9 mouse cellular contexts compared by ENCODE assay signal in genomic region chr1:36309498-36309901, GRCm38 (mm10). TPM values are rescaled to one million over a fixed set of nuclear protein-coding genes. Genes with fewer than 3 reads are reported as not detected.
DNase-seq lines count a peak whose midpoint lies in the region; ATAC-seq and TF ChIP-seq lines count a peak whose summit lies in the region.
"Had no signal": no experiment of that assay in that cellular context is flagged by ENCODE, and none has a peak within 500 bp of the region (broad histone marks: within the 10 kb centered on the region; RNA-seq: fewer than 3 reads in every experiment).

No protein-coding gene starts in this region.

- no peak for TF ChIP-seq CTCF in kidney, adult 2 months (conservative IDR thresholded peaks at IDR 0.05; ENCODE audit: insufficient read depth, insufficient read length, low read depth, low read length)
- TF ChIP-seq CTCF in intestine, postnatal 0 days (IDR thresholded peaks at IDR 0.05; ENCODE audit: low read depth), result no peak
- no peak for TF ChIP-seq CTCF in lung, postnatal 0 days (IDR thresholded peaks at IDR 0.05)

- no peak for TF ChIP-seq POLR2A in kidney, adult 2 months (IDR thresholded peaks at IDR 0.05; ENCODE audit: low read depth, low read length)

- no peaks in the 10 kb centered on the region for H3K9me3 ChIP-seq in intestine, postnatal 0 days (ENCODE audit: control insufficient read depth)
- no peaks in the 10 kb centered on the region for H3K9me3 ChIP-seq in lung, postnatal 0 days (ENCODE audit: low read length)
- H3K9me3 ChIP-seq: midbrain, embryonic 12.5 days had no signal

- peak overlapping the region; percentile 92; the same call in 1 of the 2 replicates for H3K4me2 ChIP-seq in intestine, postnatal 0 days (replicated peaks; ENCODE audit: low read depth)
- H3K4me2 ChIP-seq in lung, postnatal 0 days (replicated peaks; ENCODE audit: low read depth, low read length), result peak overlapping the region; percentile 68

- no peaks in the 10 kb centered on the region for H3K27me3 ChIP-seq in kidney, adult 2 months (replicated peaks; ENCODE audit: control insufficient read depth, insufficient read depth, low read length)
- no peaks in the 10 kb centered on the region; the same call in 1 of the 2 replicates for H3K27me3 ChIP-seq in intestine, postnatal 0 days (replicated peaks; ENCODE audit: control insufficient read depth, insufficient read depth, low read length)
- H3K27me3 ChIP-seq in lung, postnatal 0 days (replicated peaks; ENCODE audit: insufficient read depth, low read length), result no peaks in the 10 kb centered on the region

- H3K4me1 ChIP-seq in kidney, adult 2 months (ENCODE audit: control insufficient read depth, insufficient read depth, low read length), result peaks cover 4% of the 10 kb centered on the region
- no peaks in the 10 kb centered on the region for H3K4me1 ChIP-seq in intestine, postnatal 0 days (replicated peaks; ENCODE audit: control insufficient read depth, insufficient read depth, low read length)
- peaks cover 4% of the 10 kb centered on the region; the same call in 1 of the 2 replicates for H3K4me1 ChIP-seq in lung, postnatal 0 days (ENCODE audit: insufficient read depth, low read depth, low read length)

- 41% methylated on average over 3 of the region's 3 CpGs for WGBS in kidney, adult 2 months
- 40% methylated on average over 3 of the region's 3 CpGs for WGBS in intestine, postnatal 0 days
- 20% methylated on average over 3 of the region's 3 CpGs for WGBS in lung, postnatal 0 days

- peak; percentile 15; the same call in 1 of the 2 replicates for TF ChIP-seq EP300 in lung, postnatal 0 days (IDR thresholded peaks at IDR 0.05)

- peak; percentile 25 for DNase-seq in kidney, adult 2 months
- DNase-seq in kidney, adult 18-20 months, result no peak
- DNase-seq in NIH3T3 (ENCODE audit: low read depth), result peak; percentile 42
- DNase-seq in frontal cortex, postnatal 10 days (ENCODE audit: low spot score in 2 of 2), result peak; percentile 42 to 62
- peak; percentile 79 for DNase-seq in lung, postnatal 0 days (ENCODE audit: low spot score)
- peak; percentile 69 to 70 for DNase-seq in spleen, postnatal 36 days (ENCODE audit: low spot score in 2 of 2)

- H3K4me3 ChIP-seq in kidney, adult 2 months (ENCODE audit: insufficient read depth, low read depth, low read length), result no peak overlapping the region
- H3K4me3 ChIP-seq in intestine, postnatal 0 days (ENCODE audit: low read depth, low read length), result no peak overlapping the region
- peak overlapping the region; percentile 72; the same call in 1 of the 2 replicates for H3K4me3 ChIP-seq in lung, postnatal 0 days (ENCODE audit: low read depth, low read length)
- H3K4me3 ChIP-seq: midbrain, embryonic 12.5 days had no signal

- no peak overlapping the region for H3K9ac ChIP-seq in intestine, postnatal 0 days (ENCODE audit: low read depth, low read length)
- H3K9ac ChIP-seq in lung, postnatal 0 days (replicated peaks; ENCODE audit: low read depth), result peak overlapping the region; percentile 26; the same call in 1 of the 2 replicates
- H3K9ac ChIP-seq: midbrain, embryonic 12.5 days had no signal

- no peak overlapping the region for H3K27ac ChIP-seq in kidney, adult 2 months (ENCODE audit: insufficient read depth, low read depth, low read length)
- no peak overlapping the region for H3K27ac ChIP-seq in intestine, postnatal 0 days (ENCODE audit: low read depth, low read length)
- no peak overlapping the region for H3K27ac ChIP-seq in lung, postnatal 0 days (ENCODE audit: low read length)
- H3K27ac ChIP-seq: midbrain, embryonic 12.5 days had no signal

- no peaks in the 10 kb centered on the region for H3K36me3 ChIP-seq in kidney, adult 2 months (ENCODE audit: control insufficient read depth, insufficient read depth, low read length)
- H3K36me3 ChIP-seq in intestine, postnatal 0 days (ENCODE audit: control insufficient read depth, insufficient read depth), result no peaks in the 10 kb centered on the region
- H3K36me3 ChIP-seq in lung, postnatal 0 days (ENCODE audit: insufficient read depth, low read length), result no peaks in the 10 kb centered on the region
- H3K36me3 ChIP-seq: midbrain, embryonic 12.5 days had no signal

- no peak for ATAC-seq in intestine, postnatal 0 days
- ATAC-seq in lung, postnatal 0 days, result peak; percentile 22
- no peak for ATAC-seq in erythroblast, adult 5-6 weeks (replicated peaks; ENCODE audit: low FRiP score, poor library complexity, severe bottlenecking)

RNA-seq across cellular contexts. Expression of gene Arid5a, which starts 2.0 kb away (rescaled TPM):
- polyA plus RNA-seq in kidney, adult 2 months (2012; rRNA removed), result 3.3 and 4.5 TPM in 2 replicates
- 3.6 and 3.7 TPM in 2 replicates for polyA plus RNA-seq in intestine, postnatal 0 days (2015; fragmentation: Nextera tagmentation; extraction: Ambion mirVana)
- 14.9 and 15.3 TPM in 2 replicates for polyA plus RNA-seq in lung, postnatal 0 days (2015; fragmentation: Nextera tagmentation; extraction: Ambion mirVana)
- 2.3 and 5.6 TPM in 2 replicates for total RNA-seq in erythroblast, adult 5-6 weeks (2015; ENCODE audit: low replicate concordance)
- total RNA-seq in erythroblast, adult 5-6 weeks (2017; ENCODE audit: low replicate concordance), result 2.6 and 3.2 TPM in 2 replicates

RNA-seq across cellular contexts. Expression of gene Neurl3, which starts 35.0 kb away (rescaled TPM):
- 7.4 and 9.9 TPM in 2 replicates for polyA plus RNA-seq in kidney, adult 2 months (2012; rRNA removed)
- 15.6 and 15.8 TPM in 2 replicates for polyA plus RNA-seq in intestine, postnatal 0 days (2015; fragmentation: Nextera tagmentation; extraction: Ambion mirVana)
- polyA plus RNA-seq in lung, postnatal 0 days (2015; fragmentation: Nextera tagmentation; extraction: Ambion mirVana), result 12.7 and 15.9 TPM in 2 replicates
- total RNA-seq in erythroblast, adult 5-6 weeks (2015; ENCODE audit: low replicate concordance), result 8.6 and 14.2 TPM in 2 replicates
- total RNA-seq in erythroblast, adult 5-6 weeks (2017; ENCODE audit: low replicate concordance), result 8.0 and 9.1 TPM in 2 replicates

RNA-seq across cellular contexts. Expression of gene Kansl3, which starts 59.5 kb away (rescaled TPM):
- polyA plus RNA-seq in kidney, adult 2 months (2012; rRNA removed), result 63.8 and 83.5 TPM in 2 replicates
- polyA plus RNA-seq in intestine, postnatal 0 days (2015; fragmentation: Nextera tagmentation; extraction: Ambion mirVana), result 18.6 and 19.1 TPM in 2 replicates
- polyA plus RNA-seq in lung, postnatal 0 days (2015; fragmentation: Nextera tagmentation; extraction: Ambion mirVana), result 21.3 and 23.5 TPM in 2 replicates
- total RNA-seq in erythroblast, adult 5-6 weeks (2015; ENCODE audit: low replicate concordance), result 1.9 and 4.6 TPM in 2 replicates
- total RNA-seq in erythroblast, adult 5-6 weeks (2017; ENCODE audit: low replicate concordance), result 10.1 and 13.5 TPM in 2 replicates
